Mouse (Mus musculus) heart, adult 18-20 months (tissue): ENCODE data around the gene Cntrob. TPM values are rescaled to one million over a fixed set of nuclear protein-coding genes. Genes with fewer than 3 reads are reported as not detected.

ENCODE experiments used
- DNase-seq, 2 experiments: peaks; one replicate each; pipeline ENCODE4 v3.0.0; 2021 to 2022; ENCODE audit warnings: mixed read lengths in 1 of 2
- long read RNA-seq, 2 experiments: library from polyadenylated mRNA; stranded (forward); transcript quantifications; one replicate each; pipeline ENCODE4 v2.0.0; 2021
- total RNA-seq, 2 experiments: library from RNA; stranded (reverse); gene quantifications; 2 replicates each; pipeline ENCODE4 v1.2.3; 2021

The Cntrob gene
- 1 to 10 TPM; 2.8 TPM for total RNA-seq
- long read RNA-seq, experiment 1, partial matches to known transcripts = 0 of 1 reads
- long read RNA-seq, experiment 1, other reads (novel, unspliced or antisense) = 1 of 1 reads
- long read RNA-seq, experiment 2, partial matches to known transcripts = 0 of 1 reads
- long read RNA-seq, experiment 2, other reads (novel, unspliced or antisense) = 0 of 1 reads

- DNase-seq = peak; percentile 98 to 100
Observed at GRCm38 (mm10) chr11:69323667-69324111, at the start of gene Cntrob, which contains the start of gene Trappc1. Cntrob (minus strand) TSS chr11:69323775. Trappc1 (plus strand) TSS chr11:69323980.

- no peak for DNase-seq
Observed at GRCm38 (mm10) chr11:69372780-69373170, 49.2 kb upstream of the Cntrob start.

DNA sequence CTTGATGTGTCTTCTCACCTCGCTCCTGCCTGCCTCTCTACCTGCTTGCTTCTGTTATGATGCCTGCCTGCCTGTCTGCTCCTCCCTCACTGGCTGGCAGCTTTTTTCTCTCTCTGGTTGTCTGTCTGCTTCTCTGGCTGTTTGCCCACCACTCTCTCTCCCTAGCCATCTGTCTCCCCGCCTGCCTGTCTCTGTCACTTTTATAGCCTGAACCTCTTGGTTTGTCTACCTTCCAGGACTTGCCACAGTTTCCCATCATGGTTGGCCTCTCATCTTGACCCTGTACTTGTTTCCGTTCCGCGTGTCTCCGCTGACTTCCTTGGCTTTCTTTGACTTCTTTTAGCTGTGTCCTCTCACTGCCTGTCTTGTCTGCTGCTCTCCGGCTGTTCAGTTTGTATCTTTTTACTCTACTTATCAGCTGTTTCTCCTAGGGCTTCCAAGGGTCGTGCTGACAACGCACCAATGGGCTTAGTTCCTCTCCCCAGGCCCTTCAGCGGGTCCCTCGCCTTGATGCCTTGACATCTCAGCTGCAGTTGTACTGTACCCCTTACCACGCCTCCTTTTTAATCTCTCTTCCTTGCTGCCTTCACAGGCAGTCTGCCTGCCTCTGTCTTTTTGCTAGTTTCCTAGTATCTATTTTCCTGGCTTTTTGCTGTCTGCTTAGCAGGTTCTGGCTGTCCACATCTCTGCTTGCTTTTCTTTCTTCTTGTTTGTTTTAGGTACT is 48.6 kb upstream of the Cntrob start:
- no peak for DNase-seq

- DNase-seq = no peak
Observed at GRCm38 (mm10) chr11:69371601-69372000, 48.0 kb upstream of the Cntrob start.

DNA sequence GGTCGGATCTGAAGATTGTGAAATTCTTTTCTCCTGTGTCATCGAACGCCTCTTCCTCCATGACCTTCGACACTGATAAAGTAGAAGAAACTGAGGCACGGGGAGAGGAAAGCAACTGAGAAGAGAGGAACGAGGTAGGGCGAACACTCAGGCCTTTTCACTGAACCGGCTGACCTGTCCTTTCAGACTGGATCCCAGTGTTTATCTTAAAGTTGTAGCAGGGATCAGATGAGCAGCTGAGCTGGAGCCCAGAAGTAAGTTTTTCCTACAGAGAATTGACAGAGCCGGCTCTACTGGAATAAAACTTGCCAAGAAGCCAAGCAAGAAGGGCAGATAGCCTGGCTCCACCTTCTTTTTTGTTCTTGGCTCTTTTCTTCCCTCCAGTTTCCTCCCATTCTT is 47.2 kb upstream of the Cntrob start:
- peak in 1 of 2 experiments; percentile 16 for DNase-seq

GRCm38 (mm10) chr11:69369990-69370816 is 46.6 kb upstream of the Cntrob start:
- DNase-seq = no peak

GRCm38 (mm10) chr11:69369215-69369989 is 45.8 kb upstream of the Cntrob start, which contains the start of gene Chd3:
Chd3 (minus strand) TSS chr11:69369406.
- no peak for DNase-seq

DNA sequence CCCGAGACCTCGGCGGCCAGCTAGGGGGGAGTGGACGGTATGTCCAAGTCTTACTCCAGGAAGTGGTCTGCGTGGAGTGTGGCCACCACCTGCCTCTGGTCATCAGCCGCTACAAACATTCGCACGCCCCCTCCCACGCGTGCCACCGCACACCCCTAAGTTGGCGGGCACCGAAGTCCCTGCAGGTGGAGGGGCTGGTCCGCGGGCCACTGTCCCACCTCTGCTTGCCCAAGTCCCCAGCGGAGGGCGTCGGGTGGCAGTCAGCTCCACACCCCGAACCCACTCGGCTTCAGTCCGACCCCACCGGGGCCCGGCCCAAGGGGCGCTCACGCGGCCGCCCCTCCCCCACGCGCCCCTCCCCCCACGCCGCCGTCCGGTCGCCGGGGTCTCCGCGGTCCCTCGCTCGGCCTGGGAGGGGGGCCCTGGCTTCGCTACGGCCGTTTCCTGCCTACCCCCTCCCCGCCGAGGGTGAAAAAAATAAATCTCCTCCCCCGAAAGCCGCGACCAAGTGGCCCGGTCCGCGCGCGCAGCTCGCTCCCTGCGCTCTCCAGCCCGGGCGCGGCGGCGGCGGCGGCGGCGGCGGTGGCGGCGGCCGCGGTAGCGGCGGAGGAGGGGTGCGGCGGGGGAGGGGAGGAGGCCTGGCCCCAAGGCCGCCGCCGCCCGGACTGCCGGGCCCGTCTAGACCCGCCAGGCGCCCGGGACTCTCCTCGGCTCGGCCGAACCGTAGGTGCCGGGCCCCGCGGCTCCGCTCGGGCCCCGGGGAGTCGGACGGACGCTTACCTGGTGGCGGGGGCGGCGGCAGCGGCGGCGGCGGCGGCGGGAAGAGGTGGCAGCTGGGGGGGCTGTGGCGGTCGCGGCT is 45.0 kb upstream of the Cntrob start:
- peak; percentile 40 to 57 for DNase-seq

- DNase-seq = peak; percentile 38 to 55
Observed at GRCm38 (mm10) chr11:69367616-69368355, 44.2 kb upstream of the Cntrob start.

DNA sequence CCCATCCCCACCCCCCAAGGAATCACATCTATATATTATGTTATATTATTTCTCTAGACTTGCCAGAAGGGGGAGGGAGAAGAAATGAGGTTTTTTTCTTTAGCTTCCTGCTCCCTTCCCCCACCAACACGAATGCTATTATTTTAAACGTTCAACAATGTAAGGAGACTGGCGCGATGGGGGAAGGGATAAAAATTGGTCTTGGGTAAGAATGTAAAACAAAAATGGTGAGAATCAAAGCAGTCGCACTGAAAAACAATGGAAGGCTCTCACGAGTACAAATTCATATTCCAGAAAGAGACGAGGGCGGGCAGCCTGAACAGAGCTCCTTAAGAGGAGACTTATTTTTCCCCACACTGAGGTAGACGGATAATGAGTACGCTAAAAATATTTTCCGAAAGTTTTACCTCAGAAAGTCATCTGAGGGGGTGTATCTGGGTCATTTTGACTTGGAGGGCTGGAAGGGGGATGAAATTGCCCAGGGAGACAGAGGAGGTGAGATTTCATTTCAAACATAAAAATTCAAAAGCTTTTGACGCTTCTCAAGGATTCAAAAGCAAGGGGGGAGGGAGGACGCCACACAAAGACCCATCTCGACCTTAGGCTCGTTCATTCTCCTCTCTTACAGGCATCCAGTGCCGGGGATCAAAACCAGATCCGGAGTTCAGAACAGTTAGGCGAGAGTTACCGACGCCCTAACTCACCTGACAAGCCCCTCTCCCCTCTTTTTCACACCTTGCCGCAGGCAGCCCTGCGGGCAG is 43.5 kb upstream of the Cntrob start:
- peak; percentile 9 to 60 for DNase-seq

DNA sequence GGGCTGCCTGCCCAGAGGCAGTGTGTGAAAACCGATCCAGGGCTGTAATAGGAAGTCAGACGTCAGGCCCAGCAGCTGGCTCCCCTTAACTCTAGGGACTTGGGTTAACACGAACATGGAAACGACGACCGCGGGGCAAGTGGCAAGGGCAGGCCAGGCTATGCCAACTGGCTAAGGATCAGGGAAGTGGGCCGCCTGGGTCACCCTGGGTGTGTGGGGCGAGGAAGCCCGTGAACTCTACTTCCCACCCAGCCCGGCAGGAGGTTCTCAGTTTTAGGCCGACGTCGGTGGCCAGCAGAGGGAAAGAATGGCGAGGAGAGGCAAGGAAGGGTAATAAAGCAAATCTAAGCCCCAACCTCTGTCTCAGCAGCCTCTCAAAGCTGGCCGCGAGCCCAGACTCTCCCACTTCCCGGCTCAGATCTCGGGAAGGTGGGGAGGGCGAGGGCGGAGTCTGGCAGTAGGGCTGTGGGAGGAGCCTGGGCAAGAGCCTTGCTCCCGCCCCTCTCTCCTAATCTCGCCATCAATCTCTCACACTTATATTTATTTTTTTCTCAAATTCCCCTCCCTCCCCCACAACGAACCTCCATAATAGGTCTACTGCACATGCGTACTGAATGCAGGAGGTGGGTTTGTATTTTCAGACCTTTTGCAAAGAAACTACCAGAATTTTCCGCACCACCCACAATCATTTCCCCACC is 42.7 kb upstream of the Cntrob start:
- DNase-seq = peak; percentile 95 to 96

DNA sequence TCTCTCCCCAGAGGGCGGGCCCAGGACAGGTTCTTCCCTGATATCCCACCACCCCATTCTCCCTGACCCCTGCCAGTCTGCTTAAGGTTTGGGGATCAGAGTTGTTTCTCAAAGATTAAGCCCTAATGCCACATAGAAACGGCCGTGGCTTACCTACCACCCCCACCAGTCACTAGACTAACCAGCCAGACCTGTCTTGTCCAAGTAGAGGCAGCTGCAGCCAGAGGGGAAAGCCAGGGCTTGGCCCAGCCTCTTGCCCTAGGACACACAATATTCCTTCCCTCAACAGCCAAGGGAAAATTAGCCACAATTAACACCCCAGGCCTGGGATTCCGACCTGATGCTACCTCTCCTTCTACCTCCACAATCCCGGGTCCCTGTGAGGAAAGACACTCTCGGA is 42.1 kb upstream of the Cntrob start:
- DNase-seq = no peak

- DNase-seq = peak; percentile 96
Observed at GRCm38 (mm10) chr11:69364910-69365309, 41.3 kb upstream of the Cntrob start.

DNA sequence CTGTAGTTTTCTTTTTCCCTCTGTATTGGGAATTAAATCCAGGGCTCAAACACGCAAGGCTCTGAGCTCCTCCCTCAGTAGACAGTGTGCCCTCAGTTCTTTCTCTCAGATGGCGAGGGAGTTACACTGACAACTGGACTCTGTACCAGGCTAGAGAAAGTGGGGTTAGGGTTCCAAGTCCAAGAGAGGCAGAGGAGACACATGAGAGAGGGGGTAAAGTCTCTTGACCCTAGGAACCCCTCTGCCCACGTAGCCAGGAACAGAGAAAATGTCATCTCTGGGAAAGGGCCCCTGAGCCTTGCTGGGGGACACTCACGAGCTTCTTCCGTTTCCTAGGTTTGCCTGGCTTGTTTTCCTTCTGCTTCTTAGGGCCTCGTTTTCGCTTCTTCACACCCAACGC is 40.8 kb upstream of the Cntrob start:
- no peak for DNase-seq

- no peak for DNase-seq
Observed at GRCm38 (mm10) chr11:69362479-69362878, 38.9 kb upstream of the Cntrob start.

GRCm38 (mm10) chr11:69362021-69362420 is 38.4 kb upstream of the Cntrob start:
- DNase-seq = no peak

GRCm38 (mm10) chr11:69357690-69358089 is 34.1 kb upstream of the Cntrob start:
- no peak for DNase-seq

DNA sequence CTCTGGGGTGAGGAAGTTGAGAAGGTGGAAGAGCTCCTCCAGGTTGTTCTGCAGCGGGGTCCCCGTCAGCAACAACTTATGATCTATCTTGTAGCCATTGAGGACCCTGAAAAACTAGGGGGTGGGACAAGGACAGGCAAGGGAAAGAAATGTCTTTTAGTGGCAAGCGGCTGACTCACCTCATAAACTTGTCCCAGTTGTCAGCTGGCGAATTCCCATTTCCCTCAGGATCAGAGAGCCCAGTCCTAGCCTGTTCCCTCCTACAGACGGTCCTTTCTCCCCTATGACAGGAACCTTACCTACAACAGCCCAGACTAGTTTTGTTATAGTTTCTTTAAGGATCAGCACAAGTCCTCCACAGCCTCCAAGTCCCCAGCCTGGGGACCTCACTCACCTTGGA is 33.0 kb upstream of the Cntrob start:
- DNase-seq = no peak

GRCm38 (mm10) chr11:69346441-69346840 is 22.9 kb upstream of the Cntrob start:
- no peak for DNase-seq
